Mouse (Mus musculus): ENCODE data around the gene Cxcl15.

GRCm38 (mm10) chr5:90760844-90761243, 33.5 kb upstream of the Cxcl15 start:
- TF ChIP-seq CTCF (conservative IDR thresholded peaks at IDR 0.05; ENCODE audit: insufficient read depth, insufficient read length, low read depth, low read length) (no peak), POLR2A (IDR thresholded peaks at IDR 0.05; ENCODE audit: low read depth, low read length) (no peak)
